Mouse (Mus musculus) R1 (cell line): ENCODE data around the gene Ttyh3.

Experiments used
- DNase-seq: peaks from one replicate; pipeline ENCODE4 v3.0.0-alpha.2; 2018; ENCODE audit warnings: low read depth, low spot score

Gene Ttyh3

DNA sequence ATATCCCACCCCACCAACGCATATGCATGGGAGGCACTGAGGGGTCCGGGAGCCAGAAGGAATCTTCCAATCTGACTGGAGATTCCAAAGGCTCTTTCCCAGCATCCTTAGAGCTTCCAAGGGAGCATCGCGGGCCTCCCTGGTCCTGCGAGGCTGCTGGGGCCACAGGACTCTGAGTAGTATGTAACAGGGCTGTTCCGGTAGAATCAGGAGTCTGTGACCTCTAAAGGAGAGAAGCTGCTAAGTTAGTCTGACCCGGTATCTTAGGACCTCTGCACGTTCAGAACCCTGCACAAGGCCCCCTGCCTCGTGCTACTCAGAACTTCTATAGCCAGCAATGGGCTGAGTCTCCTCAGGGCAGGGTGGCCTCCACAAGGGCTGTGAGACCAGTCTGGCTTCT, 69.6 kb downstream of the Ttyh3 start:
- DNase-seq: no peak

DNA sequence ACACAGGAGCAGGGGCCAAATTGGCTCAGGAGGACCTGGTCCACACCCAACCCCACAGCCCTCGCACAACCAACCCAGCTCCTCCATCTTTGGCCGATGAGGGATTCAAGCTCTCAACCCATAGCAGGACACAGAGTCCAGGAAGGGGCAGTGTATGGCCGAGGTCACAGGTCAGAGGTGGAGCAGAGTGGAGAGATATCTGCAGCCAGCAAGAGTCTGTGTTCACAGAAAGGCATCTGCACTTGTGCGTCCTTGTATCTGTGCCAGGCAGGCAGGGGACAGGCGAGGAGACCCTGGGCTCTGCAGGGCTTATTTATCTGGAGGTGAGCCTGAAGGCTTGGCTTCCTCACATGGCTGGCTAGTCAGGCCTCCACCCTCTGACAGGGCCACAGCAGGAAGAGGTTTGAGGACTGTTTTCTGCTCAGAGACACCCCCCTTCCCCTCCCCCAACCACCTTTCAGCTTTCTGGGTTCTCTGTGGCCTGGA, 73.4 kb downstream of the Ttyh3 start:
- DNase-seq: no peak

DNA sequence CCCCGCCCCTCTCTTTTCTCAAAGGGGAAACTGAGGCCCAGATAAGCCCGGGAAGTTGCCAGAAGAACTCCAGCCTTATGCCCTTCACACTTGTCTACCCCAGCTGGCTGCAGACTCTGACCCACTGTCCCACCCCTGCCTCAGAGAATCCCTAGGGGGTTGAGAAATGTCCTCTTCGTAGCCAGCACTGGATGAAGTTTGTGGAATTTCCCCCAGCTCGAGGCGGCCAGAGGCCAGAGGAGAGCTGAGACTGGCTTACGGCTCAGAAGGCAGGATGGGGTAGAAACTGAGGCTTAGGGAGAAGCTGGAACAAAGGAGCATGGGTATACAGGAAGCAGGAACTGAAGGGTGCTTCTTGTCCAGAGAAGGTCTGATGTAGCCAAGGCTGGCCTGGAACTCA, 76.2 kb downstream of the Ttyh3 start:
- no peak for DNase-seq

DNA sequence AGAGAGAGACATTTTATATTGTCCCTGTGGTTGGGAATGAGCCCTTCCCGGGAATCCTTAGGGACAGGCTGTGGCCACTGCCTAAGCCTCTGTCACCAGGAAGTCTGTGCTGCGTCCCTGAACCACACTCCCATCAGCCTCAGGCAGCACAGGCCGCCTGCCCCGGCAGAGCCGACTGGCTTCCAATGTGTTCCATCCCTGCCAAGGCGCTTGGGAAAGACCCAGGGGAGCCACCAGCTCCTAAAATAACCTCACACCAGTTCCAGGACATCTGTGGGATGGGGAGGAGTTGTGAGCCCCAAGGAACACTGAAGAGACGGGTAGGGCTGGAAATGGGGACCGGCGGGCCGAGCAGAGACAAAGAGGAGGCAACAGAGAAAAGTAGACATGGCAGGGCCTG, 77.2 kb downstream of the Ttyh3 start:
- DNase-seq: no peak

DNA sequence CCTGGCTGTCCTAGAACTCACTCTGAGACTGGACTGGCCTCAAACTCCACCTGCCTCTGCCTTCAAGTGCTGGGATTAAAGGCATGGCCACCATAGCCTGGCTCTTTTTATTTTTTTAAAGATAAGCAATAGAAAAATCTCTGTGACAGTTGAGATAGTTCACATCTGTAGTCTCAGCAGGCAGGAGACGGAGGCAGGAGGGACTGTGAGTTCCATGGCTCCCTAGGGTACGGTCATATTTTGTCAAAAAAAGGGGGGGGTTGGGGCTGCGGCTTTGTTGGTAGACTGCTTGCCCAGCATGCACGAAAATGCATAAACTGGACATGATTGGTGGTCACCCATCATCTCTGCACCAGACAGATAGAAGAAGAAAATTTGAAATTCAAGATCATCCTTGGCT, 77.6 kb downstream of the Ttyh3 start:
- DNase-seq: no peak
